Mouse (Mus musculus): ENCODE measurements around the gene Urb1. TPM values are rescaled to one million over a fixed set of nuclear protein-coding genes. Genes with fewer than 3 reads are reported as not detected.

The Urb1 gene
- polyA plus RNA-seq, 1 experiment from 2014 or later, result 4.2 TPM

DNA sequence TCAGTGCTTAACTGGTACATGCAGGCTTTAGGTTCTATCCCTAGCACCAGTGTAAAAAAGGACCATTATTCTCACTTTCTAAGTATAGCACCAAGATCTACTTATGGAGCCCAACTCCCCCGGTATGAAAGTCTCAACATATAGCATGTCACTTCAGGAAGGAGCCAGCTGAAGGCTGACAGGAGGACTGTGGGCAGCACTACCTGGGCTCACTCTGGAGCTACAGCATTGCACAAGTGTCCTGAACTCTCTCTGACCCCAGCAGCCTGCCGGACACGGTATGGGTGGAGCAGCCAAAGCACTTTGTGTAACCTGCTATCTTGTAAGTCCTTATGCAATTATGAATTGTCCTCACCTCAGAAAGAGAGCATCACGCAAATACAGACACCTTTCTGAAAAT, 25.0 kb downstream of the Urb1 start:
- Histone ChIP-seq H3K27me3 (ENCODE audit: insufficient read depth, low read length) (no peaks in the 10 kb centered on the region), H3K4me3 (replicated peaks; ENCODE audit: low read depth, low read length) (no peak overlapping the region), H3K9ac (ENCODE audit: low read depth, low read length) (no peak overlapping the region), H3K4me1 (replicated peaks; ENCODE audit: insufficient read depth, low read length) (no peaks in the 10 kb centered on the region), H3K4me2 (ENCODE audit: low read length) (no peak overlapping the region), H3K27ac (no peak overlapping the region), H3K9me3 (replicated peaks; ENCODE audit: low read length) (no peaks in the 10 kb centered on the region), H3K36me3 (ENCODE audit: insufficient read depth, low read length) (peaks cover 57% of the 10 kb centered on the region)
- TF ChIP-seq CTCF (IDR thresholded peaks at IDR 0.05; ENCODE audit: low read depth), result no peak
- no peak for DNase-seq (ENCODE audit: low spot score)
- WGBS, result 71% methylated on average over 4 of the region's 4 CpGs
- ATAC-seq (replicated peaks; ENCODE audit: low FRiP score, low read depth), result no peak

DNA sequence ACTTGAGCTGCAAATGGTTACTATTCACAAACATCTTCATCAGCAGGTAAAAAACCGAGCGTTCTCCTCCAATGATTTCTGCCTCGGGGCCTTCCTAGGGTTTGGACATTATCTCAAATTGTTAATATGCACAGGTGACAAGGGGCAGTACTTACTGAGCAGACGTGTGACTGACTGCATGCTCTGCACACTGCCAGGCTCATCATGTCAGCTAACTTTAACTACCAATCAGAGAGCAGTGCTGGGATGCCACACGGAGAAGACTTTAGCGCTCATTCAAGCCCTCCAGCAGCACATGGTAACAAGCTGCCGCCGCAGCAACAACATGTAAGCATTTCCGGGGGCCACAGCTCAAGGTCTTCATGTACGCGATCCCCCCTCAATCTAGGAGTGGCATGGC, 26.9 kb downstream of the Urb1 start:
- no peak for ATAC-seq (replicated peaks; ENCODE audit: low FRiP score, low read depth)

DNA sequence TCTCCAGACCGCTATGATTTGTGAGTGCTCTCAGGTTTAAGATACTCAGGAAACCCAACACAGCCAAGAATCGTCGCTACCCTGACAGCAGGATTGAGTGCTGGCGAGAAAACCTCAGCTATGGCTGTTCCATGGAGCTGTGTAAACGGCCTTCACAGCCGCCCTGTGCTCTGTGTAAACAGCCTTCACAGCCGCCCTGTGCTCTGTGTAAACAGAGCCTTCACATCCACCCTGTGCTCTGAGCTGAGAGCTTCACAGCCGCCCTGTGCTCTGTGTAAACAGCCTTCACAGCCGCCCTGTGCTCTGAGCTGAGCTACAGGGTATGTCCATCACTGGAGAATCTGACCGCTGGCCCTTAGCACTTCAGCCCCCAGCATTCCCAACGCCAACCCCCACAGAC, 30.4 kb downstream of the Urb1 start:
- Histone ChIP-seq H3K27ac (no peak overlapping the region), H3K4me1 (replicated peaks; ENCODE audit: insufficient read depth, low read length) (no peaks in the 10 kb centered on the region), H3K4me2 (ENCODE audit: low read length) (no peak overlapping the region), H3K4me3 (replicated peaks; ENCODE audit: low read depth, low read length) (no peak overlapping the region), H3K9ac (ENCODE audit: low read depth, low read length) (no peak overlapping the region), H3K36me3 (ENCODE audit: insufficient read depth, low read length) (peaks cover 34% of the 10 kb centered on the region; the same call in 1 of the 2 replicates), H3K27me3 (ENCODE audit: insufficient read depth, low read length) (no peaks in the 10 kb centered on the region), H3K9me3 (replicated peaks; ENCODE audit: low read length) (no peaks in the 10 kb centered on the region)
- ATAC-seq (replicated peaks; ENCODE audit: low FRiP score, low read depth) (peak; percentile 48; the same call in 1 of the 2 replicates), DNase-seq (ENCODE audit: low spot score) (peak; percentile 27)
- 32% methylated on average over 11 of the region's 11 CpGs for WGBS
- TF ChIP-seq CTCF (IDR thresholded peaks at IDR 0.05; ENCODE audit: low read depth), result no peak

More for the DNA sequence above, 26.9 kb downstream of the Urb1 start:
- Histone ChIP-seq H3K9me3 (replicated peaks; ENCODE audit: low read length) (no peaks in the 10 kb centered on the region), H3K4me3 (replicated peaks; ENCODE audit: low read depth, low read length) (no peak overlapping the region), H3K4me2 (ENCODE audit: low read length) (no peak overlapping the region), H3K27me3 (ENCODE audit: insufficient read depth, low read length) (no peaks in the 10 kb centered on the region), H3K4me1 (replicated peaks; ENCODE audit: insufficient read depth, low read length) (no peaks in the 10 kb centered on the region), H3K9ac (ENCODE audit: low read depth, low read length) (no peak overlapping the region), H3K27ac (no peak overlapping the region), H3K36me3 (ENCODE audit: insufficient read depth, low read length) (peaks cover 54% of the 10 kb centered on the region)
- WGBS, result 88% methylated on average over 11 of the region's 11 CpGs
- DNase-seq (ENCODE audit: low spot score), result no peak
- TF ChIP-seq CTCF (IDR thresholded peaks at IDR 0.05; ENCODE audit: low read depth), result no peak

DNA sequence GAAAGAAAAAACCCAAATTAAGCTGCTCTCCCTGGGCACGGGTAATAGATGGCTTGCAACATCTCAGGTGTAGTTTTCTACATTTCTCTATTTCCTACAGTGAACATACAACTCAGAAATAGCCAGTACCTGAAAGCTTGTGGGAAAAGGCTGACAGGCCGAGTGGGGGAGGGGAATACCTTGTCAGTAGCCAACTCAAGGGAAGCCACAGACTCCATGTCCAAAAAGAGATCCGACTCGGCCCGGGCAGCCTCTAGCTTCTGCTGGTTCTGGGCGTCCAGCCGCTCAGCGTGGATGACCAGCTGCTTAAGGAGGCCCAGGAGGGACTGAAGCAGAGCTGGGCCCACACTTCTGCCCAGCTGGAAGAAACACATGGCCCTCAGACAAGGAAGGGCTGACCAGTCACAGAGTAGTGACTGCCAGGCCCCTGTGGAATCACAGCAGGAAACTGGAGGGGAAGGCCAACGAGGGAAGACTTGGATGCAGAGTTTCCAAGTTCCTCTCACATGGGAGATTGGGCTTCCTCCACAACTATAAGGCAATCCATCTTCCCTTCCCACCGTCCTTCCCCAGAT, 34.2 kb downstream of the Urb1 start:
- H3K9ac ChIP-seq (ENCODE audit: low read depth, low read length), result no peak overlapping the region
- no peaks in the 10 kb centered on the region for H3K4me1 ChIP-seq (replicated peaks; ENCODE audit: insufficient read depth, low read length)

DNA sequence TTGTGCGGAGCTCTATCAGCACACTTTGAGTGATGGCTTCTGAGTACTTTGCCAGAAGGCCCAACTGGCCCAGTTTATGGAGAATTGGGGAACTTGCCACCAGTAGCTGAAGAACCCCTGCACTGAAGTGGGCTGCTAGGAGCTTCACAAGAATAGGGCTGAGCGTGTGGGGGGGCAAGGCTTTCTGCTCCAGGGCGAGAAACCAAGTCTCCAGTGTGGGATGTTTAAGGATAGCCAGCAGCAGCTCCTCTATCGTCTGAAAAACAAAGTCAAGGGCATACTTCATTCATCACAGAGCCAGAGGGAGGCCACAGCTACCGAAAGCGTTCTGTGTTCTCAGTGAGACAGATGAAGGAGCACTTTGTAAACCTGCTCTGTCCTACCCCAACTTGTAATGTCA, 35.6 kb downstream of the Urb1 start:
- Histone ChIP-seq H3K27ac (no peak overlapping the region), H3K4me3 (replicated peaks; ENCODE audit: low read depth, low read length) (no peak overlapping the region), H3K9me3 (replicated peaks; ENCODE audit: low read length) (no peaks in the 10 kb centered on the region), H3K4me2 (ENCODE audit: low read length) (no peak overlapping the region), H3K9ac (ENCODE audit: low read depth, low read length) (no peak overlapping the region), H3K4me1 (replicated peaks; ENCODE audit: insufficient read depth, low read length) (no peaks in the 10 kb centered on the region), H3K27me3 (ENCODE audit: insufficient read depth, low read length) (no peaks in the 10 kb centered on the region), H3K36me3 (ENCODE audit: insufficient read depth, low read length) (peaks cover 54% of the 10 kb centered on the region)
- no peak for ATAC-seq (replicated peaks; ENCODE audit: low FRiP score, low read depth)
- DNase-seq (ENCODE audit: low spot score), result no peak
- WGBS, result 83% methylated on average over 6 of the region's 6 CpGs
- no peak for TF ChIP-seq CTCF (IDR thresholded peaks at IDR 0.05; ENCODE audit: low read depth)

More for the DNA sequence above, 34.2 kb downstream of the Urb1 start:
- Histone ChIP-seq H3K4me2 (ENCODE audit: low read length) (no peak overlapping the region), H3K27ac (no peak overlapping the region), H3K27me3 (ENCODE audit: insufficient read depth, low read length) (no peaks in the 10 kb centered on the region), H3K36me3 (ENCODE audit: insufficient read depth, low read length) (peaks cover 54% of the 10 kb centered on the region), H3K9me3 (replicated peaks; ENCODE audit: low read length) (no peaks in the 10 kb centered on the region), H3K4me3 (replicated peaks; ENCODE audit: low read depth, low read length) (no peak overlapping the region)
- no peak for TF ChIP-seq CTCF (IDR thresholded peaks at IDR 0.05; ENCODE audit: low read depth)
- ATAC-seq (replicated peaks; ENCODE audit: low FRiP score, low read depth) (no peak), DNase-seq (ENCODE audit: low spot score) (no peak)
- 86% methylated on average over 10 of the region's 10 CpGs for WGBS

DNA sequence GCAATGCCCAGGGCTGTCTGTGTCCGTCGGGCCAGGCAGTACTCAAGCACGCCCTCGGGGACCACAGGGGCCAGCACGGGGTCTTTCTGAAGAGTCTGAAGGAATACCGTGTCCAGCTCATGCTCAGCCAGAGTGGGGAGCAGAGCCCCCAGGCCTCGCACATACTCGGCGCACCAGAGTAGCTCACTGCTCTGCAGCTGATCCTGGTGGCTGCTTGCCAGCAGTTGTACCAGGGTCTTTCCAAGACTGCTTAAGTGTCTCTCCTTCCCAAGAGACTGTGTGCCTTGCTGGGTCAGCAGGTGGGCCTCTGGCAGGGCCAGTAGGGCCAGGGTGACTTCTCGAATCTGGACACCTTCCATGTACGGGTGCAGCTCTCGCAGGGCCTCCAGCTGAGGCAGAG, 36.0 kb downstream of the Urb1 start:
- Histone ChIP-seq H3K36me3 (ENCODE audit: insufficient read depth, low read length) (peaks cover 57% of the 10 kb centered on the region), H3K27me3 (ENCODE audit: insufficient read depth, low read length) (no peaks in the 10 kb centered on the region), H3K9ac (ENCODE audit: low read depth, low read length) (no peak overlapping the region), H3K4me2 (ENCODE audit: low read length) (no peak overlapping the region), H3K4me1 (replicated peaks; ENCODE audit: insufficient read depth, low read length) (no peaks in the 10 kb centered on the region), H3K9me3 (replicated peaks; ENCODE audit: low read length) (no peaks in the 10 kb centered on the region), H3K27ac (no peak overlapping the region), H3K4me3 (replicated peaks; ENCODE audit: low read depth, low read length) (no peak overlapping the region)
- WGBS, result 88% methylated on average over 12 of the region's 12 CpGs
- ATAC-seq (replicated peaks; ENCODE audit: low FRiP score, low read depth) (no peak), DNase-seq (ENCODE audit: low spot score) (no peak)
- TF ChIP-seq CTCF (IDR thresholded peaks at IDR 0.05; ENCODE audit: low read depth), result no peak

DNA sequence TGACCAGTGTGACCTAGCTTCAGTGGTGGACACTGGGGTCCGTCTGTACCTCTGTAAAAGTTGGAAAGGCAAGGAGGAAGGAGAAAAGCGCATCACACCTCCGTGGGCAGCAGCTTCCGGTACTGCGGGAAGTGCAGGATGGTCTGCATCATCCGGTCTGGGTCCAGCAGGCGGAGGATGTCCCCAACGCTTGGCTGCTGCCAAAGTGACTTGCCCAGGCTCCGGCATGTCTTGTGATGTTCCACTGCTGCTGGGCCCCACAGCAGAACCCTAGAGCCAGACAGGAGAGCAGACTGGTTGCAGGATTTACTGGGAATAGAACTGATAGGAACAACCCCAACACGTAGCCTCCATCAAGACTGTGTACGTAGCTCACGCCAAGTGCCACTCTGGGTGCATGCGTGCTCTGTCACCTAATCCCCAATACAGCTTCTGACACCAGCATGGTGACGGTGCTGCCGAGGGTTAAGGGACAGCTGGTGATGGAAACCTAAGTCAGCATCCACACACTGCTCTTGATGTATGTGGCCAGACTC, 43.2 kb downstream of the Urb1 start:
- ATAC-seq (replicated peaks; ENCODE audit: low FRiP score, low read depth), result no peak
- Histone ChIP-seq H3K27ac (no peak overlapping the region), H3K4me1 (replicated peaks; ENCODE audit: insufficient read depth, low read length) (no peaks in the 10 kb centered on the region), H3K4me3 (replicated peaks; ENCODE audit: low read depth, low read length) (no peak overlapping the region), H3K36me3 (ENCODE audit: insufficient read depth, low read length) (peaks cover 46% of the 10 kb centered on the region), H3K9me3 (replicated peaks; ENCODE audit: low read length) (no peaks in the 10 kb centered on the region), H3K9ac (ENCODE audit: low read depth, low read length) (no peak overlapping the region), H3K4me2 (ENCODE audit: low read length) (no peak overlapping the region), H3K27me3 (ENCODE audit: insufficient read depth, low read length) (no peaks in the 10 kb centered on the region)
- no peak for DNase-seq (ENCODE audit: low spot score)
- TF ChIP-seq CTCF (IDR thresholded peaks at IDR 0.05; ENCODE audit: low read depth), result no peak
- 95% methylated on average over 15 of the region's 15 CpGs for WGBS

All from kidney, postnatal 0 days (tissue).